Mouse (Mus musculus): ENCODE results near the gene Eral1.

Gene Eral1

GRCm38 (mm10) chr11:78079961-78080921, at the start of gene Eral1:
Gene Eral1, minus strand, starts transcription at chr11:78080383.
- peak; percentile 80 for DNase-seq

- DNase-seq, result no peak
These were observed 49.3 kb upstream of the Eral1 start for GRCm38 (mm10) chr11:78129458-78129857.

DNA sequence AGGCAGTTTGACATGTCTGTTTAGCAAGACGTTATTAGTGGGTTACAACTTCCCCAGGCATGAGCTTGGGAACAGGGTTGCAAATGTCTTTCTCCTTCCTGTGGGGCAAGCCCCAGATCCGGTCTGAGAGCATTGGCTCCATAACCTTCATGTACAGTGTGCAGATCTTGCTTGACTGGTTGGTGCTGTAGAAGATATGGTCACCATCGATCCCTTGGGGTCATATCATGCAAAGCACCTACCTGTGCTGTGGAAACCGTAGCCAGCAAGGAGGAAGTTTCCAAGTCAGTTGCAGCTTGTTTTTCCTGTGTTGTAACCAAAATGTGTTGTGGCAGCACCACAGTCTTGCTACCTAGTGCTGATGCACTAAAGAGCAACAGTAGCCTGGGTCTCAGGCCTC, 46.6 kb upstream of the Eral1 start:
- no peak for DNase-seq

DNA sequence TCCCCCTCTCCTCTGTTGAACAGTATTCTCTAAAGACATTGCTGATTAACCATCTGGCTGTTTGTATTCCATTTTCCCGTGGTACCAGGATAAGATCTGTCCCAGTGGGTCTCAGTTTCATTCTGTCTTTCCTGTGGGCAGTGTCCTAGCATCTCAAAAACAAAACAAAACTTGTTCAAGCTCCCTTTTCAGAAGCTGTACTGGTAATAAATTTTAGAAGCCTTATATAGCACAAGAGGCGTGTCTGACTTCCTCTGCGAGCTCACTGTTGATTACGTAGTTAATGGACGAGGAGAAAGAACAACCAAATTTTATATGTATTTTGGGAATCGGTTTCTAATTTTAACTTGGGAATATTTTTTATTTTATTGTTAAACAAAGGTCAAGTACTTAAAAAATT, 45.5 kb upstream of the Eral1 start:
- no peak for DNase-seq

- no peak for DNase-seq
These were observed 43.6 kb upstream of the Eral1 start for GRCm38 (mm10) chr11:78123782-78124181.

DNA sequence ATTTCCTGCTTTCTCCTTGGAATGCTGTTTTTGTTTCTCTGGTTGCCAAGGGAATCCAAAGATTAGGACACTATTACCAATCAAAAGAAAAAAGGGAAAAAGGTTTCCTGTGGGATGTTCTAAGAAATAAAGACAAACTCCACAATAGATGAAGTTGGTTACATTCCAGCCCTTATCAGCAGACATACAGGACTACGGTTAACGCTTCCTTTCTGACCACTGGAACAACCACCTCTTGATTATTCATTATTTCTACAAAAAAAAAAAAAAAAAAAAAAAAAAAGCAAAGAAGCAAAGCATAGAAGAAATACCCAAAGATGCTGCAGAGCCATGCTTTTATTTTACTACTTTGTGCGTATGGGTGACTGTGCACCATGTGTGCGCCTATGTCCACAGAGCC, 42.6 kb upstream of the Eral1 start:
- no peak for DNase-seq

DNA sequence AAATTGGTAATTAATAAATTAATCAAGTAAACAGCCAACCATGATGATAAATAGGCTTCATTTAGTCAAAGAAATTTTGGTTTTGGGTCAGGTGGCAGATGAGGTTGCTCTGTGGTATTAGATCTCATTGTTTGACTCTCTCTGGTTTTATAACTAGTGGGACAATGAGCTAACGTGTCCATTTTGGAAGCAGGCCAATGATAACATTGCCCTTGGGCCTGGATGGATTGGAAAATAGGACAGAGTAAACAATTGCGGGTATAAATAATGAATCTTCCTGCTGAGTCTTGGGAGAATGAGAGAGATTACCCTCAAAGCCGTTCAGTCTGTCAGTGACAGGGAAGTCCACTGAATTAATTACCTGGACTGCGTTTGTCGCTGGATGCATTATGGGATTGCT, 41.0 kb upstream of the Eral1 start:
- no peak for DNase-seq

GRCm38 (mm10) chr11:78119898-78120297, 39.7 kb upstream of the Eral1 start:
- no peak for DNase-seq

- DNase-seq, result no peak
These were observed 38.3 kb upstream of the Eral1 start for GRCm38 (mm10) chr11:78118467-78118866.

DNA sequence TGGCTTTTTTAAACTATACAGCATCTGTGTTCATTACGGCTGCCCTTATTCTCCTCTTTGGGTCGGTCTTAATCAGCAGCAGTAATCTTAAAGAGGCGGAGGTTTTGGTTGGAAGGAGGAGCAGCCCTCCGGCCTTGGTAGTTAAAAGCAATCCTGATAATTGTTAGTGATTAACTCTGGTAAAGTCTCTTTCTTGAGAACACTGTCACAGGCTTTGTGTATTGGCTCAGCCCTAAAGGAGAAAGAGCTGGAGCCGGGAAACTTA, 35.9 kb upstream of the Eral1 start:
- DNase-seq, result no peak

DNA sequence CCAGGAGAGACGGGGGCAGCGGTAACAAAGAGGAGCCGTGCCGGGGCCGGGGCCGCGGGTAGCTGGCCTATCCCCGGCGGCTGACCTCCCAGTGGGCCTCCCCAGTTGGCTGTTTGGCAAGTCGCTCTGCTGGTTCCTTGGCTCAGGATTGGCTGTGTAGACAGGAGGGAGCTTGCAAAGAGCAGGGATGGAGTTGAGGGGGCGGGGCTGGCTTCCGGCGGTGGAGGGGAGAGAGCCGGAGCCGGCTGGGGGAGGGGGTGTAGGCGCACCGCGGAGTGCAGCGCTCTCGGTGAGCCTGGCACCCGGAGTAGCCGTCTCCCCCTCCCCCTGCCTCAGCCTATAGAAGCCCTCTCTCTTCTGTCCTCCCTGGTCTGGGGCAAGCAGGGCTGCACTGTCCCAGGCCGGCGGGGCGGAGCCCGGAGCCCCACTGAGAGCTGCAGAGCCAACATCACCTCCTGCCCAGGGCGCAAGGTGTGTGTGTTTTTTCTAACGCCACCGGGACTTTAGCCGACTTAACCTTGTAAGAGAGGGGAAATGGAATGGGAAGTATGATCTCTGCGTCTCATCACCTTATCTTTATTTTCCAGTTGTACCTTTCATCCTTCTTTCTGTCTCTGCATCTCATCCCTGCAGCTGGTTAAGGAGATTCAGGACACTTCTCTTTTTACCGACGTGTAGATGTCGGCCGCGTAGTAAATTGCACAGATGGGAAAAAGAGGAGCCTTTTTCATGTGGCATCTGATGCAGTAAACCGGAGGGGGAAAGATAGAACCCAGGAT, 35.4 kb upstream of the Eral1 start:
- DNase-seq, result peak; percentile 94

DNA sequence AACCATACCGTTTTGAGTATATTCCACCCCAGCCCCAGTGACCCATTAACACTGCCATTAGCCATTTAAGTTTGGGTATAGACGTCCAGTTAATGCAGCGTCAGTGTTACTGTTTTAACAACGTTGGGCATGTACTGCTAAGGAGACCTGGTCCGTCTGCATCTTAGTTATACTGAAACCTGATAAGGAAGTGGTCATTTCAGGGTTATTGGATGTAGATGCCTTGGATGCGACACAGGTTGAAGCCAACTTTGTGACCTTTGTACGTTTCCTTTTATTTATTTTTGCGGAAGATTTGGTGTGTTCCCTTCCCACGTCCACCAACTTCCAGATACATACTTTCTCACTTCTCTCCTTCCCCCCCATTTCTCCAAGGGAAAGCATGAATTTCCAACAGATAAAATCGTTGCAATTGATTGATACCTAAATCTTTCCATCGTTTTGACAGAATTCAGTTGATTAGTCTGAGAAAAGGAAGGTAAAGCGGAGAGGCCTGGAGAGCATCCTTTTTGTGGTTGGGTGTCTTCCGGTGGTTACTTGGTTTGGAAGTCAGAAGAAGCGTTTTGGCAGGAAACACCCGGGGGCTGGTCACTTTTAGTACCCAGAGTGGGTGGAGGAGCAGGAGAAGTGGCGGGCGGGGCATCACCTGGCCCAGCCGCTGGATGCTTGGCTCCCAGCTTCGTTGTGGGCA, 34.6 kb upstream of the Eral1 start:
- DNase-seq, result no peak

DNA sequence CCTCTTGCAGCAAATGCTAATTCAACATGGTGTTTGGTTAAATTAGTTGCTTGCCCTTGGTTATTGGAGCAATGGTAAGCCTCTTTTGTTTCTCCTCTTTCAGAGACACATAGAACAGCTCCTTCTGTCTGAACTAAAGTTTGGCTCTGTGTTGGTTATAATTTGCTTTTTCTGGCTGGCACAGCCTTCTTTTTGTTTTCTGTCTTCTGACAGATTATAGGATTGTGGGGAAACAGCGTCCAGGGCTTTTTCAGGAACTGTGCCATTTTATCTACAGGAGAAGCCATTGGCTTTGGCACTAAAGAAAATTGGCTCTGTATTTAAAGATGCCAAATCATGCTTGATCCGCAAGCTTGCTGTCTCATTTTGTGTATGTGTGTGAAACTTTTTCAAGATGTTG, 33.4 kb upstream of the Eral1 start:
- no peak for DNase-seq

GRCm38 (mm10) chr11:78104501-78104900, 24.3 kb upstream of the Eral1 start:
- no peak for DNase-seq

GRCm38 (mm10) chr11:78102958-78103747, 23.0 kb upstream of the Eral1 start:
- no peak for DNase-seq

DNA sequence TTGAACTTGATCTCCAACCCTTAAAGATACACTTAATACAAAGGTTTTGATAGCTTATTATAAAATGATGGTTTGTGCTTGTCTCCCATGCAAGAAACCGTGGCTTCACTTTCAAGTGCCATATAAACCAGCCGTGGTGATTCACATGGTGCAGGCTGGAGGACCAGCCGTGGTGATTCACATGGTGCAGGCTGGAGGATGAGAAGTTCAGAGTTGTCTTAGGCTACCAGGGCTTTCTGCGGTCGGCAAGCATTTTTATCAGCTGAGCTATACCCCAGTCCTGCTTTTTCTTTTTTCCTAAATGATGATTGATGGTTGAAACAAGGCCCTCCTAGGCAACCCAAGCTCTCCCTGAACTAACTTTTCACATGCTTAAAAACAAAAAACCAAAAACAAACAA, 22.0 kb upstream of the Eral1 start:
- no peak for DNase-seq

DNA sequence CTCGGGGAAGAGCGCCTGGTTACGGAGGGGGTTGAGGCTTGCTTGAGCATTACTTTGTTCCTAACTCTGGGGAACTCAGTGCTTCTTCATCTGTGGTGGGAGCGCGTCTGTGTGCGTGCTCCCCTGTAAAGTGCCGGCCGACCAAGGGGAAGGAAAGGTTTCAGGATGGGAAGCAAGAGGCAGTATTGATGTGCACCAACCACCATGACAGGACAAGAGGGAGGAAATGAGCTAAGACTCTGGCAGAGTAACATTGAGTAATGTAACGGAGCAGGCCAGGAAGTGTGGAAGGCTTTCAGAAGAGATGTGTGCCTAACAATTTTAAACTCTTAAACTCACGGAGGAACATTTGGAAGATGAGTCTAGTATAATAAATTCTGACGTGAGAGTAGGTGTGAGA, 20.6 kb upstream of the Eral1 start:
- no peak for DNase-seq

- DNase-seq, result no peak
These were observed 16.9 kb upstream of the Eral1 start for GRCm38 (mm10) chr11:78097077-78097476.

GRCm38 (mm10) chr11:78095144-78095516, 14.9 kb upstream of the Eral1 start:
- DNase-seq, result no peak

- DNase-seq, result peak; percentile 92
These were observed 14.4 kb upstream of the Eral1 start, which contains the start of gene Fam222b for GRCm38 (mm10) chr11:78094504-78095143. Gene Fam222b, plus strand, starts transcription at chr11:78094660.

GRCm38 (mm10) chr11:78094137-78094503, 13.9 kb upstream of the Eral1 start:
- DNase-seq, result no peak

DNA sequence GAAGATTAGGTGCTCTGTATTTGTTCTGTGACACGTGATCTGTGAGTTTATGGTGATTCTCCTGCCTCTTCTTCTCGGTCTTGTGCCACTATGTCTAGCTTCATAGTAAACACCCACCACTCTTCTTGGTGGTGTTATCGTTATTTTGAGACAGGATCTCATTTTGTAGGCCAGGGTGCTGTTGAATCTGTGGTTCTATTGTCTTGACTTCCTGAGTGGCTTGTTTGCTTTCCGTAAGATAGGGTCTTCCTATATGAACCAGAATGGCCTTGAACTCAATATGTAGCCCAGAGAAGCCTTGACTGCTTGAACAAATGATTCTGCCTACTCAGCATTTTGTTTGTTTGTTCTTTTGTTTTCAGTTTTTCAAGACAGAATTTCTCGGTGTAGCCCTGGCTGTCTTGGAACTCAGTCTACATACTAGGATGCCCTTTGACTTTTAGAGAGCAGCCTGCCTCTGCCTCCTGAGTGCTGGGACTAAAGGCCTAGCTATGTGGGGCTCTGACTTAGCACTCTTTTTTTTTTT, 7.6 kb upstream of the Eral1 start:
- DNase-seq, result no peak

All from cerebellum, adult 8-10 months (tissue).